ENCODE assay signal across 14 mouse cellular contexts in the genomic region with DNA sequence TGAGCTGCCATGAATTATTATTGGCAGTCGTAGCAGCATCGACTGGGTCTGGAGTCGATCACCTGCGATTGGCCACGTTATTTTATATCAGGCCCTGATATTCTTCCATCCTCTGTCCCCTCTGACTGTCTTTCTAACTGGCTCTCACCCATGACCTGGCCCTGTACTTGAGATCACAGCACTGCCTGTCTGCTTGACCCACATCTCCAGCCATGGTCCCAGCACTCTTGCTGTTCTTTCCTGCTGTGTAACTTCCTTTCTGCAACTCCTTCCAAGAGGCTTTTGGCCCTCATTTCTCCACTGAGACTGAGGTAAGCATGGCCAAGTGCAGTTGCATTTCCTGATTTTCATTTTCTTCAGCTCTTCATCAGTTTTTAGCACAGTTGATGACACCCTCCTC.
A peak's percentile ranks its signal among the peaks of the same experiment; 100 is the strongest.
DNase-seq lines count a peak whose midpoint lies in the region; ATAC-seq and TF ChIP-seq lines count a peak whose summit lies in the region.
"Had no signal": no experiment of that assay in that cellular context is flagged by ENCODE, and none has a peak within 500 bp of the region (broad histone marks: within the 10 kb centered on the region; RNA-seq: fewer than 3 reads in every experiment).

No protein-coding gene starts in this region.

- no peak overlapping the region for H3K4me3 ChIP-seq in gastrocnemius, adult 2 months
- no peak overlapping the region for H3K4me3 ChIP-seq in kidney, embryonic 14.5 days (ENCODE audit: low read length)
- H3K4me3 ChIP-seq: embryonic facial prominence, embryonic 13.5 days; heart, embryonic 15.5 days; neural tube, embryonic 12.5 days had no signal

- no peaks in the 10 kb centered on the region for H3K4me1 ChIP-seq in kidney, embryonic 14.5 days (ENCODE audit: control insufficient read depth, insufficient read depth, low read length)
- H3K4me1 ChIP-seq: embryonic facial prominence, embryonic 13.5 days; neural tube, embryonic 12.5 days had no signal

- peak; percentile 36 for DNase-seq in gastrocnemius, adult 2 months
- no peak for DNase-seq in gastrocnemius, postnatal 10 days
- DNase-seq in NIH3T3 (ENCODE audit: low read depth), result peak; percentile 17
- DNase-seq in cerebellum, adult 9-11 months, result peak; percentile 33
- peak; percentile 5 to 9 for DNase-seq in heart, postnatal 14 days
- DNase-seq in layer of hippocampus, postnatal 36 days, result no peak
- no peak for DNase-seq in testis, postnatal 10 days (ENCODE audit: low spot score)
- DNase-seq: thymus, postnatal 14 days had no signal

- 89% methylated on average over 5 of the region's 5 CpGs for WGBS in kidney, embryonic 14.5 days

- H3K4me2 ChIP-seq in kidney, embryonic 14.5 days (replicated peaks; ENCODE audit: low read depth, low read length), result no peak overlapping the region
- H3K4me2 ChIP-seq: embryonic facial prominence, embryonic 13.5 days; heart, embryonic 15.5 days; lung, embryonic 14.5 days; neural tube, embryonic 12.5 days had no signal

- TF ChIP-seq CTCF in gastrocnemius, adult 2 months (IDR thresholded peaks at IDR 0.05), result no peak

- ATAC-seq in kidney, embryonic 14.5 days (ENCODE audit: low FRiP score, low TSS enrichment), result no peak

- no peak overlapping the region for H3K9ac ChIP-seq in kidney, embryonic 14.5 days (ENCODE audit: low read depth, low read length)
- H3K9ac ChIP-seq: embryonic facial prominence, embryonic 13.5 days; heart, embryonic 15.5 days; lung, embryonic 14.5 days; neural tube, embryonic 12.5 days had no signal

- H3K27me3 ChIP-seq in kidney, embryonic 14.5 days (ENCODE audit: control insufficient read depth, insufficient read depth, low read length), result no peaks in the 10 kb centered on the region
- H3K27me3 ChIP-seq: embryonic facial prominence, embryonic 13.5 days; heart, embryonic 15.5 days; neural tube, embryonic 12.5 days had no signal

- H3K36me3 ChIP-seq in kidney, embryonic 14.5 days (ENCODE audit: control insufficient read depth, insufficient read depth, low read length), result no peaks in the 10 kb centered on the region
- H3K36me3 ChIP-seq: embryonic facial prominence, embryonic 13.5 days; G1E; heart, embryonic 15.5 days; neural tube, embryonic 12.5 days had no signal

- H3K27ac ChIP-seq in gastrocnemius, adult 2 months, result peak overlapping the region; percentile 12
- H3K27ac ChIP-seq in kidney, embryonic 14.5 days (ENCODE audit: low read depth, low read length), result no peak overlapping the region
- H3K27ac ChIP-seq: embryonic facial prominence, embryonic 13.5 days; heart, embryonic 15.5 days; neural tube, embryonic 12.5 days had no signal

- intact Hi-C loops in gastrocnemius, adult 2 months (cut with DNase I), result no loop called here
- intact Hi-C loops in heart, postnatal 14 days (cut with DNase I), result no loop called here

- no peaks in the 10 kb centered on the region for H3K9me3 ChIP-seq in kidney, embryonic 14.5 days (ENCODE audit: control insufficient read depth, low read length)
- H3K9me3 ChIP-seq: embryonic facial prominence, embryonic 13.5 days; G1E; heart, embryonic 15.5 days; neural tube, embryonic 12.5 days had no signal

Comparison
In these comparisons a context has a peak if more than half of its experiments do, and no peak if none do; other contexts are left out.
1. DNase-seq: peak in gastrocnemius, adult 2 months (single experiment), NIH3T3 (single experiment), cerebellum, adult 9-11 months (single experiment) and heart, postnatal 14 days (2 of 2); none in gastrocnemius, postnatal 10 days (single experiment), layer of hippocampus, postnatal 36 days (0 of 2) and testis, postnatal 10 days (single experiment).